Mouse (Mus musculus) ES-Bruce4 (cell line): ENCODE measurements around the gene Vps25. TPM values are rescaled to one million over a fixed set of nuclear protein-coding genes. Genes with fewer than 3 reads are reported as not detected.

ENCODE experiments used
- H3K27ac ChIP-seq: 2 replicates; pipeline ENCODE4 v1.5.1; 2012; ENCODE audit warnings: low read length, inconsistent platforms; ENCODE audit not compliant: insufficient read depth
- H3K27me3 ChIP-seq: 2 replicates; pipeline ENCODE4 v1.6.1; 2012; ENCODE audit warnings: mild to moderate bottlenecking, low read length, inconsistent platforms; ENCODE audit not compliant: control insufficient read depth, poor library complexity, insufficient read depth, severe bottlenecking
- H3K36me3 ChIP-seq: 2 replicates; pipeline ENCODE4 v1.6.1; 2012; ENCODE audit warnings: inconsistent platforms, mild to moderate bottlenecking, low read length, moderate library complexity; ENCODE audit not compliant: control insufficient read depth, poor library complexity, insufficient read depth, severe bottlenecking
- H3K4me1 ChIP-seq: one replicate; pipeline ENCODE4 v1.8.1; 2011; ENCODE audit warnings: low read length; ENCODE audit not compliant: control insufficient read depth, insufficient read depth
- H3K4me3 ChIP-seq: 2 replicates; pipeline ENCODE4 v1.5.1; 2011; ENCODE audit warnings: low read depth, mild to moderate bottlenecking, low read length
- H3K9ac ChIP-seq: 2 replicates; pipeline ENCODE4 v1.6.1; 2012; ENCODE audit warnings: low read depth, mild to moderate bottlenecking, inconsistent platforms; ENCODE audit not compliant: poor library complexity, severe bottlenecking
- H3K9me3 ChIP-seq: replicated peaks from 2 replicates; pipeline ENCODE4 v1.6.1; 2012; ENCODE audit warnings: mild to moderate bottlenecking, low read length, inconsistent platforms; ENCODE audit not compliant: control insufficient read depth, poor library complexity, insufficient read depth, severe bottlenecking
- CTCF ChIP-seq: IDR thresholded peaks from one replicate; pipeline ENCODE4 v1.8.1; 2011; ENCODE audit warnings: low read depth, low read length
- EP300 ChIP-seq: IDR thresholded peaks from 2 replicates; pipeline ENCODE4 v1.6.1; 2011; ENCODE audit warnings: low read depth, low read length; ENCODE audit not compliant: insufficient read depth
- POLR2A ChIP-seq: IDR thresholded peaks from one replicate; pipeline ENCODE4 v1.8.1; 2011; ENCODE audit warnings: low read length; ENCODE audit not compliant: insufficient read depth
- polyA plus RNA-seq: library from polyadenylated mRNA; stranded (reverse); fragments of >200 nt; gene quantifications from 2 replicates; pipeline ENCODE4 v1.2.4, GENCODE M21; 2011; ENCODE audit warnings: low read depth; ENCODE audit not compliant: missing spikeins, insufficient read depth, insufficient read length

Gene Vps25
- polyA plus RNA-seq, 1 experiment, result 135 TPM

- no peak overlapping the region for H3K27ac ChIP-seq
- TF ChIP-seq EP300 (no peak), CTCF (no peak), POLR2A (no peak)
- peaks cover 12% of the 10 kb centered on the region; the same call in 1 of the 2 replicates for H3K36me3 ChIP-seq
- peak overlapping the region; percentile 79 for H3K4me3 ChIP-seq
- H3K27me3 ChIP-seq, result no peaks in the 10 kb centered on the region
- H3K9ac ChIP-seq, result peak overlapping the region; percentile 83
- no peaks in the 10 kb centered on the region for H3K9me3 ChIP-seq
- peaks cover 1% of the 10 kb centered on the region for H3K4me1 ChIP-seq
These were observed 47.9 kb downstream of the Vps25 start for GRCm38 (mm10) chr11:101301299-101302003.

- TF ChIP-seq CTCF (peak; percentile 92), EP300 (peak; percentile 47; the same call in 1 of the 2 replicates), POLR2A (no peak)
- H3K9me3 ChIP-seq, result no peaks in the 10 kb centered on the region
- H3K36me3 ChIP-seq, result peaks cover 12% of the 10 kb centered on the region; the same call in 1 of the 2 replicates
- H3K27ac ChIP-seq, result no peak within 1 kb of the TSS
- H3K4me1 ChIP-seq, result peaks cover 1% of the 10 kb centered on the region
- peak within 1 kb of the TSS; percentile 79 for H3K4me3 ChIP-seq
- peak within 1 kb of the TSS; percentile 83 for H3K9ac ChIP-seq
- H3K27me3 ChIP-seq, result no peaks in the 10 kb centered on the region
These were observed 48.7 kb downstream of the Vps25 start, which contains the start of gene Becn1 for GRCm38 (mm10) chr11:101302004-101302798. Gene Becn1 (minus strand): TSS chr11:101302286.

GRCm38 (mm10) chr11:101307744-101308143 is 54.2 kb downstream of the Vps25 start:
- Histone ChIP-seq H3K9ac (no peak overlapping the region), H3K27ac (no peak overlapping the region; the same call in 1 of the 2 replicates), H3K27me3 (no peaks in the 10 kb centered on the region), H3K9me3 (no peaks in the 10 kb centered on the region), H3K4me1 (no peaks in the 10 kb centered on the region), H3K36me3 (no peaks in the 10 kb centered on the region), H3K4me3 (no peak overlapping the region)
- no peak for TF ChIP-seq POLR2A
- TF ChIP-seq CTCF, result no peak
- TF ChIP-seq EP300, result peak; percentile 81

Other genes starting within 250 kb of the Vps25 start
- 33.7 and 37.5 TPM in 2 replicates for gene Atp6v0a1, start 244.3 kb upstream of the Vps25 start, polyA plus RNA-seq
- gene Naglu, start 183.7 kb upstream of the Vps25 start, polyA plus RNA-seq, result 7.3 and 7.9 TPM in 2 replicates
- gene Hsd17b1, start 175.3 kb upstream of the Vps25 start, polyA plus RNA-seq, result 1.0 TPM in 1 of 2 replicates, not detected in the other
- gene Coasy, start 171.1 kb upstream of the Vps25 start, polyA plus RNA-seq, result 21.7 and 24.5 TPM in 2 replicates
- 40.5 and 44.8 TPM in 2 replicates for gene Mlx, start 166.4 kb upstream of the Vps25 start, polyA plus RNA-seq
- 35.1 and 35.3 TPM in 2 replicates for gene Psmc3ip, start 158.3 kb upstream of the Vps25 start, polyA plus RNA-seq
- 32.3 and 33.6 TPM in 2 replicates for gene Retreg3, start 133.8 kb upstream of the Vps25 start, polyA plus RNA-seq
- 55.3 and 60.5 TPM in 2 replicates for gene Tubg1, start 133.8 kb upstream of the Vps25 start, polyA plus RNA-seq
- gene Tubg2, start 97.8 kb upstream of the Vps25 start, polyA plus RNA-seq, result 1.9 and 3.0 TPM in 2 replicates
- gene Cntnap1, start 83.2 kb upstream of the Vps25 start, polyA plus RNA-seq, result 0.15 and 0.37 TPM in 2 replicates
- gene Plekhh3, start 82.4 kb upstream of the Vps25 start, polyA plus RNA-seq, result 2.5 and 4.4 TPM in 2 replicates
- not detected in 2 replicates for gene Ccr10, start 78.3 kb upstream of the Vps25 start, polyA plus RNA-seq
- gene Ezh1, start 27.2 kb upstream of the Vps25 start, polyA plus RNA-seq, result 42.8 and 49.9 TPM in 2 replicates
- 3.4 and 4.9 TPM in 2 replicates for gene Ramp2, start 7.7 kb upstream of the Vps25 start, polyA plus RNA-seq
- 0.85 and 0.96 TPM in 2 replicates for gene Wnk4, start 6.9 kb downstream of the Vps25 start, polyA plus RNA-seq
- 14.6 and 14.9 TPM in 2 replicates for gene Cntd1, start 25.3 kb downstream of the Vps25 start, polyA plus RNA-seq
- gene Coa3, start 25.4 kb downstream of the Vps25 start, polyA plus RNA-seq, result 44.8 and 53.0 TPM in 2 replicates
- 48.2 and 53.0 TPM in 2 replicates for gene Becn1, start 48.6 kb downstream of the Vps25 start, polyA plus RNA-seq
- gene Psme3, start 62.5 kb downstream of the Vps25 start, polyA plus RNA-seq, result 161 and 168 TPM in 2 replicates
- 3.5 and 5.8 TPM in 2 replicates for gene Aoc2, start 71.4 kb downstream of the Vps25 start, polyA plus RNA-seq
- 0.84 and 0.94 TPM in 2 replicates for gene Aoc3, start 76.9 kb downstream of the Vps25 start, polyA plus RNA-seq
- not detected in 2 replicates for gene G6pc, start 113.9 kb downstream of the Vps25 start, polyA plus RNA-seq
- 45.2 and 45.4 TPM in 2 replicates for gene Aarsd1, start 163.9 kb downstream of the Vps25 start, polyA plus RNA-seq
- gene Gm27029, start 171.1 kb downstream of the Vps25 start, polyA plus RNA-seq, result 8.8 and 9.4 TPM in 2 replicates
- gene Rundc1, start 171.4 kb downstream of the Vps25 start, polyA plus RNA-seq, result 5.4 and 5.8 TPM in 2 replicates
- gene Ptges3l, start 171.6 kb downstream of the Vps25 start, polyA plus RNA-seq, result not detected in 2 replicates
- gene Rpl27, start 188.6 kb downstream of the Vps25 start, polyA plus RNA-seq, result 1,188 and 1,249 TPM in 2 replicates
- gene Ifi35, start 194.7 kb downstream of the Vps25 start, polyA plus RNA-seq, result 6.7 and 9.0 TPM in 2 replicates
- gene Rnd2, start 211.3 kb downstream of the Vps25 start, polyA plus RNA-seq, result 11.2 and 11.4 TPM in 2 replicates
- gene Vat1, start 212.5 kb downstream of the Vps25 start, polyA plus RNA-seq, result 91.2 and 101 TPM in 2 replicates